Mouse (Mus musculus) limb, embryonic 14.5 days (tissue): ENCODE measurements at regions not wholly inside any gene's neighbourhood (a gene's known extent, or its start where the extent isn't known, plus 50 kb on each side); places are given as distances from the start of the nearest gene placed in this dataset.

Experiments
- ATAC-seq: fragments of 200-750 bp; cut with Nextera tagmentation; 2 replicates; pipeline ENCODE4 v1.8.0; 2017; ENCODE audit warnings: low read depth, moderate number of reproducible peaks, moderate TSS enrichment; ENCODE audit not compliant: low FRiP score
- DNase-seq: peaks from one replicate; pipeline ENCODE4 v3.0.0-alpha.2; 2015; ENCODE audit warnings: low spot score
- H3K27ac ChIP-seq: fragments of 300-500 bp; sonication (generic); replicated peaks from 2 replicates; pipeline ENCODE4 v1.5.1; 2014; ENCODE audit warnings: low read depth, mild to moderate bottlenecking, low read length, moderate library complexity, mixed read lengths
- H3K27me3 ChIP-seq: fragments of 300-500 bp; sonication (generic); 2 replicates; pipeline ENCODE4 v1.6.1; 2014; ENCODE audit warnings: low read length, mixed read lengths; ENCODE audit not compliant: control insufficient read depth, insufficient read depth
- H3K36me3 ChIP-seq: fragments of 300-500 bp; sonication (generic); 2 replicates; pipeline ENCODE4 v1.6.1; 2014; ENCODE audit warnings: mild to moderate bottlenecking, low read length, moderate library complexity, mixed read lengths; ENCODE audit not compliant: control insufficient read depth, insufficient read depth
- H3K4me1 ChIP-seq: fragments of 300-500 bp; sonication (generic); 2 replicates; pipeline ENCODE4 v1.6.1; 2014; ENCODE audit warnings: antibody characterized with exemption, low read length, mixed read lengths; ENCODE audit not compliant: control insufficient read depth, insufficient read depth
- H3K4me2 ChIP-seq: fragments of 300-500 bp; sonication (generic); replicated peaks from 2 replicates; pipeline ENCODE4 v1.6.1; 2014; ENCODE audit warnings: low read depth, mild to moderate bottlenecking, low read length, moderate library complexity; ENCODE audit not compliant: severe bottlenecking
- H3K4me3 ChIP-seq: fragments of 300-500 bp; sonication (generic); replicated peaks from 2 replicates; pipeline ENCODE4 v1.5.1; 2014; ENCODE audit warnings: low read length
- H3K9ac ChIP-seq: fragments of 300-500 bp; sonication (generic); 2 replicates; pipeline ENCODE4 v1.6.1; 2014; ENCODE audit warnings: mild to moderate bottlenecking, low read depth, low read length, moderate library complexity; ENCODE audit not compliant: severe bottlenecking
- H3K9me3 ChIP-seq: fragments of 300-500 bp; sonication (generic); 2 replicates; pipeline ENCODE4 v1.6.1; 2016; ENCODE audit warnings: low read length; ENCODE audit not compliant: control insufficient read depth
- POLR2A ChIP-seq: fragments of 200-500 bp; IDR thresholded peaks from 2 replicates; pipeline ENCODE4 v1.8.0; 2012; ENCODE audit warnings: inconsistent platforms, mild to moderate bottlenecking, moderate library complexity, borderline replicate concordance; ENCODE audit not compliant: insufficient read depth, insufficient read length; ENCODE audit errors: extremely low read depth
- WGBS: fragments of 180-500 bp; shearing (Covaris S2); extraction: QIAGEN DNeasy Blood & Tissue Kit; methylation state at CpG from one replicate; pipeline ENCODE4 v1.1.7; 2014; 5-methylcytosine and 5-hydroxymethylcytosine counted together

DNA sequence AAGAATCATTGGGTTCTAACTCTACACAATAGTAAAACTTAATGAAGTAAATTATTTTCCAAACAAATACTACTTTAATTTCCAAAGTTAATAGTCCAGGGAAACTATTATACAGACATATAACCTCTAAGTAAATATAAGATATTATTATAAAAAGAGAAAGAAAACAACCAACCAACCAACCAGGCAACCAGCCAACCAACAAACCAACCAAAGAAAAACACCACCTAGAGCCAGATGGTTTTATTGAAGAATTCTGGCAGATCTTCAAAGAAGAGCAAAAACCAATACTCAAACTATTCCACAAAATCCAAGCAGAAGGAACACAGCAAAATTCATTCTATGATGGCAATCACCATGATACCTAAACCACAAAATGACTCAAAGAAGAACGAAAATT, 1418.0 kb upstream of the Pabpc4l start:
- Histone ChIP-seq H3K9me3 (no peaks in the 10 kb centered on the region), H3K36me3 (no peaks in the 10 kb centered on the region), H3K27ac (no peak overlapping the region), H3K4me2 (no peak overlapping the region), H3K4me3 (no peak overlapping the region), H3K9ac (no peak overlapping the region), H3K27me3 (no peaks in the 10 kb centered on the region), H3K4me1 (no peaks in the 10 kb centered on the region)
- ATAC-seq (no peak), DNase-seq (no peak)
- TF ChIP-seq POLR2A: no peak
- 78% methylated on average over 1 of the region's 1 CpGs for WGBS

- Histone ChIP-seq H3K27ac (no peak overlapping the region), H3K9me3 (no peaks in the 10 kb centered on the region), H3K9ac (no peak overlapping the region), H3K4me3 (no peak overlapping the region), H3K27me3 (no peaks in the 10 kb centered on the region), H3K4me2 (no peak overlapping the region), H3K4me1 (no peaks in the 10 kb centered on the region), H3K36me3 (no peaks in the 10 kb centered on the region)
- no peak for ATAC-seq
- no peak for TF ChIP-seq POLR2A
- WGBS: 67% methylated on average over 1 of the region's 1 CpGs
- peak; percentile 10 for DNase-seq
Measured at GRCm38 (mm10) chr3:47863591-47863990, 1415.6 kb upstream of the Pabpc4l start.

DNA sequence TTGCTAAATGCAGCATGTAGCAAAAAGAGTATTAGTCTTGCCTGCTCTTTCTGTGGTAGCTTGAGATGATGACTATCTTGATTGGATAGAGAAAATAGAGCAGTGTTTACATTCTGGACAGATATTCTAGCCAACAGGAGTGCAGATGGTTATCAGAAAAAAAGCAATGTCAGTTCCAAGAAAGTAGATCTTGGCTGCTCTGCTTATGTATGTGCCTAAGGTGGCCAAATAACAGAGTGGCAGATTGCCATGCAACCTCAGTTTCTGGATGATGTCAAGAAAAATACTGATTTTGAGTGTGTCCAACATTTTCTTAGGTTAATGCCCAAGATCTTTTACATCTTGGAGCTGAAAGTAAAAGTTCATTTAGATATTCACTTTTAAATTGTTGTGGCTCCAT, 1397.6 kb upstream of the Pabpc4l start:
- Histone ChIP-seq H3K9ac (no peak overlapping the region), H3K4me3 (no peak overlapping the region), H3K4me1 (no peaks in the 10 kb centered on the region), H3K27ac (no peak overlapping the region), H3K27me3 (no peaks in the 10 kb centered on the region), H3K36me3 (no peaks in the 10 kb centered on the region), H3K4me2 (no peak overlapping the region), H3K9me3 (no peaks in the 10 kb centered on the region)
- ATAC-seq (no peak), DNase-seq (no peak)
- no peak for TF ChIP-seq POLR2A

DNA sequence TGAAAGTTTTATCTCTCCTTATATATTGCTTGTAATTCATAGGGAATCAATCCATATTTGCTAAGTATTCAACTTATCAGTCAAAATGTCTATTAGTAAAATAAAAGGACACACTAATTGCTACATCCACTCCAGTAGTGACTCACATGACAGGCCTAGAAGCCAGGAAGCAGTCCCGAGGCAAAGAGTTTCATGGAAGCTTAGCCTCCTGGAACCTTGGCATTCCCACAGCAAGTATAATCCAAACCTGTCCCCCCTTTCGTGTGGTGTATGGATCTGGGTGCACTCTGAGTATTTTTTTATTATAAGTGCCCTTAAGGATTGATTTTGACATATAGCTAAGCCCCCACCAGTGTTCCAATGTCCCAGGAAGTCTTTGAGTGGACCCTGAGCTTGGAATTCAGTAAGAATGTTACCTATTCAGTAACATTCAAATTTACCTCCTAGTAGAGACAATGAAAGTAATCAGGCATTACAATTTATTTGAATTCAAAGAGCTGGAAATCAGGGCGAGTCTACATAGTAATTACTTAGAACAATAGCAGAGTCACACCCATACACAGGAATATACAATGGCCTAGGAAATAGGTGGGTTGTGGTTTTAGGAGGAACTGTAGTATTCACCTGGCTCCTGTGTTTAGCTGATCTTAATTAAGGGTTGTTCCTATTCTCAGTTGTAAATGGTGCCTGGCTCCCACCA, 1388.7 kb upstream of the Pabpc4l start:
- TF ChIP-seq POLR2A: no peak
- 73% methylated on average over 3 of the region's 3 CpGs for WGBS
- no peaks in the 10 kb centered on the region for H3K27me3 ChIP-seq
- ATAC-seq (no peak), DNase-seq (no peak)
- no peaks in the 10 kb centered on the region for H3K36me3 ChIP-seq
- no peak overlapping the region for H3K27ac ChIP-seq
- no peak overlapping the region for H3K4me2 ChIP-seq
- H3K9ac ChIP-seq: no peak overlapping the region
- no peak overlapping the region for H3K4me3 ChIP-seq
- no peaks in the 10 kb centered on the region for H3K9me3 ChIP-seq
- no peaks in the 10 kb centered on the region for H3K4me1 ChIP-seq

GRCm38 (mm10) chr3:47818361-47818760, 1370.3 kb upstream of the Pabpc4l start:
- Histone ChIP-seq H3K9ac (no peak overlapping the region), H3K9me3 (no peaks in the 10 kb centered on the region), H3K4me3 (no peak overlapping the region), H3K27ac (no peak overlapping the region), H3K4me1 (no peaks in the 10 kb centered on the region), H3K36me3 (no peaks in the 10 kb centered on the region), H3K27me3 (no peaks in the 10 kb centered on the region), H3K4me2 (no peak overlapping the region)
- no peak for TF ChIP-seq POLR2A
- no peak for DNase-seq
- ATAC-seq: no peak
- WGBS: 84% methylated on average over 5 of the region's 5 CpGs

- no peaks in the 10 kb centered on the region for H3K36me3 ChIP-seq
- no peaks in the 10 kb centered on the region for H3K27me3 ChIP-seq
- no peak overlapping the region for H3K4me2 ChIP-seq
- ATAC-seq (no peak), DNase-seq (no peak)
- no peaks in the 10 kb centered on the region for H3K4me1 ChIP-seq
- H3K27ac ChIP-seq: no peak overlapping the region
- no peak overlapping the region for H3K9ac ChIP-seq
- 80% methylated on average over 4 of the region's 4 CpGs for WGBS
- TF ChIP-seq POLR2A: no peak
- H3K4me3 ChIP-seq: no peak overlapping the region
- no peaks in the 10 kb centered on the region for H3K9me3 ChIP-seq
Measured at GRCm38 (mm10) chr3:47817564-47817963, 1369.5 kb upstream of the Pabpc4l start.
